Mouse (Mus musculus) CH12.LX (cell line): ENCODE data around the gene Olfr206. TPM values are rescaled to one million over a fixed set of nuclear protein-coding genes. Genes with fewer than 3 reads are reported as not detected.

ENCODE experiments used
- DNase-seq: peaks from one replicate; pipeline ENCODE4 v3.0.0-alpha.2; 2013; ENCODE audit errors: extremely low read depth
- H3K27ac ChIP-seq: 2 replicates; pipeline ENCODE4 v1.5.1; 2012; ENCODE audit warnings: low read depth, mild to moderate bottlenecking, control low read depth, moderate library complexity; ENCODE audit not compliant: insufficient read depth
- H3K27me3 ChIP-seq: replicated peaks from 2 replicates; pipeline ENCODE3; 2012; ENCODE audit warnings: inconsistent platforms
- H3K36me3 ChIP-seq, 2 experiments: replicated peaks in 1 of 2; 2 replicates each; pipeline versions ENCODE3 to v1.6.1; 2012; ENCODE audit warnings: inconsistent platforms in 1 of 2, low read length in 1 of 2, mild to moderate bottlenecking in 1 of 2, mixed read lengths in 1 of 2, moderate library complexity in 1 of 2; ENCODE audit not compliant: control insufficient read depth in 1 of 2, insufficient read depth in 1 of 2
- H3K4me1 ChIP-seq, 2 experiments: 2 replicates each; pipeline ENCODE4 v1.6.1; 2012; ENCODE audit warnings: inconsistent platforms in 1 of 2, moderate library complexity in 1 of 2; ENCODE audit not compliant: insufficient read depth in 2 of 2, control insufficient read depth in 1 of 2
- H3K4me2 ChIP-seq: 2 replicates; pipeline ENCODE4 v1.6.1; 2012; ENCODE audit warnings: low read depth, mild to moderate bottlenecking, control low read depth; ENCODE audit not compliant: poor library complexity, insufficient read depth, severe bottlenecking
- H3K4me3 ChIP-seq, 3 experiments: fragments of 150-350 bp in 1 of 3; sonication (generic) in 1 of 3; replicated peaks in 1 of 3; 2 replicates each; pipeline versions ENCODE3 to v1.5.1; 2011 to 2012; ENCODE audit warnings: low read depth in 2 of 3, low read length in 2 of 3, mild to moderate bottlenecking in 2 of 3, moderate library complexity in 2 of 3, control low read depth in 1 of 3, improper control_type of control experiment in 1 of 3, inconsistent platforms in 1 of 3, mixed read lengths in 1 of 3; ENCODE audit not compliant: poor library complexity in 1 of 3
- H3K79me2 ChIP-seq: replicated peaks from 2 replicates; pipeline ENCODE4 v1.6.1; 2012; ENCODE audit warnings: mild to moderate bottlenecking, moderate library complexity; ENCODE audit not compliant: control insufficient read depth, poor library complexity, insufficient read depth, severe bottlenecking; ENCODE audit errors: extremely low read depth
- H3K9ac ChIP-seq: 2 replicates; pipeline ENCODE4 v1.6.1; 2012; ENCODE audit warnings: low read depth, mild to moderate bottlenecking, control low read depth, moderate library complexity; ENCODE audit not compliant: insufficient read depth
- H3K9me3 ChIP-seq: replicated peaks from 2 replicates; pipeline ENCODE3; 2012; ENCODE audit warnings: low read length, inconsistent platforms, mixed read lengths
- BHLHE40 ChIP-seq: IDR thresholded peaks from 2 replicates; pipeline ENCODE4 v1.6.1; 2011; ENCODE audit warnings: mild to moderate bottlenecking, low read depth, low read length, improper control_type of control experiment
- CHD2 ChIP-seq: IDR thresholded peaks from 2 replicates; pipeline ENCODE4 v1.6.1; 2011; ENCODE audit warnings: low read length, improper control_type of control experiment
- E2F4 ChIP-seq: IDR thresholded peaks from 2 replicates; pipeline ENCODE4 v1.6.1; 2011; ENCODE audit warnings: low read depth, low read length, improper control_type of control experiment; ENCODE audit not compliant: insufficient replicate concordance
- ELF1 ChIP-seq: IDR thresholded peaks from 2 replicates; pipeline ENCODE4 v1.6.1; 2014; ENCODE audit warnings: low read depth, mild to moderate bottlenecking, inconsistent platforms, low read length, improper control_type of control experiment
- GABPA ChIP-seq: IDR thresholded peaks from 2 replicates; pipeline ENCODE4 v1.6.1; 2012; ENCODE audit warnings: low read depth, low read length, improper control_type of control experiment, inconsistent platforms; ENCODE audit not compliant: insufficient replicate concordance
- HCFC1 ChIP-seq: IDR thresholded peaks from 2 replicates; pipeline ENCODE4 v1.6.1; 2012; ENCODE audit warnings: low read depth, mild to moderate bottlenecking, inconsistent platforms, low read length, improper control_type of control experiment
- IRF4 ChIP-seq: IDR thresholded peaks from 2 replicates; pipeline ENCODE4 v1.6.1; 2014; ENCODE audit warnings: low read depth, mild to moderate bottlenecking, inconsistent platforms, low read length, improper control_type of control experiment
- JUND ChIP-seq: conservative IDR thresholded peaks from 2 replicates; pipeline ENCODE4 v1.6.1; 2011; ENCODE audit warnings: low read depth, low read length, improper control_type of control experiment
- KAT2A ChIP-seq: IDR thresholded peaks from 2 replicates; pipeline ENCODE4 v1.6.1; 2012; ENCODE audit warnings: low read length, improper control_type of control experiment, inconsistent platforms; ENCODE audit not compliant: insufficient replicate concordance
- MAFK ChIP-seq: IDR thresholded peaks from 2 replicates; pipeline ENCODE4 v1.6.1; 2011; ENCODE audit warnings: low read length, improper control_type of control experiment; ENCODE audit not compliant: insufficient replicate concordance
- MAX ChIP-seq: IDR thresholded peaks from 2 replicates; pipeline ENCODE4 v1.6.1; 2011; ENCODE audit warnings: low read length, improper control_type of control experiment
- MEF2A ChIP-seq: IDR thresholded peaks from 2 replicates; pipeline ENCODE4 v1.6.1; 2014; ENCODE audit warnings: low read depth, mild to moderate bottlenecking, inconsistent platforms, low read length, improper control_type of control experiment, borderline replicate concordance
- NRF1 ChIP-seq: IDR thresholded peaks from 2 replicates; pipeline ENCODE4 v1.6.1; 2014; ENCODE audit warnings: low read depth, mild to moderate bottlenecking, inconsistent platforms, low read length, improper control_type of control experiment, moderate library complexity
- PAX5 ChIP-seq: IDR thresholded peaks from 2 replicates; pipeline ENCODE4 v1.6.1; 2012; ENCODE audit warnings: low read length, inconsistent platforms, mixed read lengths
- POLR2A ChIP-seq: IDR thresholded peaks from 2 replicates; pipeline ENCODE4 v1.6.1; 2011; ENCODE audit warnings: low read depth, mild to moderate bottlenecking, improper control_type of control experiment, low read length
- POLR2AphosphoS2 ChIP-seq: IDR thresholded peaks from 2 replicates; pipeline ENCODE4 v1.6.1; 2011; ENCODE audit warnings: low read depth, low read length, improper control_type of control experiment
- TBP ChIP-seq: conservative IDR thresholded peaks from 2 replicates; pipeline ENCODE4 v1.6.1; 2011; ENCODE audit warnings: low read depth, low read length, improper control_type of control experiment
- TCF12 ChIP-seq: IDR thresholded peaks from 2 replicates; pipeline ENCODE4 v1.6.1; 2014; ENCODE audit warnings: low read depth, mild to moderate bottlenecking, inconsistent platforms, low read length, improper control_type of control experiment
- USF1 ChIP-seq: IDR thresholded peaks from 2 replicates; pipeline ENCODE4 v1.6.1; 2014; ENCODE audit warnings: low read depth, mild to moderate bottlenecking, inconsistent platforms, low read length, improper control_type of control experiment
- USF2 ChIP-seq: conservative IDR thresholded peaks from 2 replicates; pipeline ENCODE4 v1.6.1; 2011; ENCODE audit warnings: low read depth, low read length, improper control_type of control experiment
- ZC3H11A ChIP-seq: IDR thresholded peaks from 2 replicates; pipeline ENCODE4 v1.6.1; 2012; ENCODE audit warnings: low read depth, mild to moderate bottlenecking, inconsistent platforms, low read length, improper control_type of control experiment
- ZKSCAN1 ChIP-seq: IDR thresholded peaks from 2 replicates; pipeline ENCODE4 v1.6.1; 2012; ENCODE audit warnings: low read depth, inconsistent platforms, low read length, improper control_type of control experiment, borderline replicate concordance
- ZNF384 ChIP-seq: IDR thresholded peaks from 2 replicates; pipeline ENCODE4 v1.6.1; 2012; ENCODE audit warnings: low read depth, low read length, improper control_type of control experiment, inconsistent platforms
- dilution Hi-C: fragments of 300-500 bp; cut with MboI; formaldehyde crosslinking; loops from 2 replicates; pipeline ENCODE4 v1.14.3; 2020; ENCODE audit warnings: low sequenced_read_pairs; ENCODE audit not compliant: extremely low pct_unique_long_range_greater_than_20kb, extremely low pct_ligation_motif_present
- in situ Hi-C: fragments of 300-500 bp; cut with MboI; formaldehyde crosslinking; loops from 3 replicates; pipeline ENCODE4 v1.14.3; 2019; ENCODE audit warnings: low sequenced_read_pairs, low pct_ligation_motif_present, low pct_unique_long_range_greater_than_20kb, mixed read lengths
- polyA plus RNA-seq: library from polyadenylated mRNA; unstranded; fragments of >175 nt; gene quantifications from 2 replicates; pipeline ENCODE4 v1.2.1, GENCODE M21; 2012; ENCODE audit warnings: low read depth; ENCODE audit not compliant: insufficient read length
- total RNA-seq, 2 experiments: library from RNA; depleted of rRNA; stranded (reverse); fragments of 300-350 nt in 1 of 2; fragments of >200 nt in 1 of 2; gene quantifications; 2 replicates each; pipeline ENCODE4 v1.2.3; 2012 to 2014

Gene Olfr206
- total and polyA plus RNA-seq, 3 experiments: not detected

- Histone ChIP-seq H3K9me3 (no peaks in the 10 kb centered on the region), H3K79me2 (no peaks in the 10 kb centered on the region), H3K27me3 (no peaks in the 10 kb centered on the region), H3K4me2 (no peak within 1 kb of the TSS), H3K9ac (no peak within 1 kb of the TSS), H3K4me1 (no peaks in the 10 kb centered on the region), H3K4me3 (no peak within 1 kb of the TSS), H3K27ac (no peak within 1 kb of the TSS), H3K36me3 (no peaks in the 10 kb centered on the region)
- in situ Hi-C loops: no loop called here
- TF ChIP-seq ZC3H11A (no peak), TBP (no peak), MAFK (no peak), BHLHE40 (no peak), IRF4 (no peak), ZKSCAN1 (no peak), POLR2A (no peak), USF2 (no peak)
- DNase-seq: no peak
- dilution Hi-C loops: no loop called here
Measured at GRCm38 (mm10) chr16:59363893-59364292, 14.8 kb upstream of the Olfr206 start, which contains the start of gene Olfr209. TSS of gene Olfr209 (minus strand) at chr16:59363993.

- no peak for DNase-seq
- H3K9me3 ChIP-seq: no peaks in the 10 kb centered on the region
- H3K9ac ChIP-seq: no peak within 1 kb of the TSS
- no peak within 1 kb of the TSS for H3K4me2 ChIP-seq
- H3K4me3 ChIP-seq: no peak within 1 kb of the TSS
- no peaks in the 10 kb centered on the region for H3K4me1 ChIP-seq
- H3K79me2 ChIP-seq: no peaks in the 10 kb centered on the region
- in situ Hi-C loops: no loop called here
- H3K27ac ChIP-seq: no peak within 1 kb of the TSS
- TF ChIP-seq GABPA (no peak), MEF2A (no peak), CHD2 (no peak), KAT2A (no peak), TCF12 (no peak), USF1 (no peak), PAX5 (no peak), MAX (no peak), HCFC1 (no peak), ZNF384 (no peak), POLR2AphosphoS2 (no peak), ELF1 (no peak), NRF1 (no peak), MAFK (no peak), JUND (no peak), E2F4 (no peak)
- H3K27me3 ChIP-seq: no peaks in the 10 kb centered on the region
- H3K36me3 ChIP-seq: no peaks in the 10 kb centered on the region
- dilution Hi-C loops: no loop called here
Measured at GRCm38 (mm10) chr16:59331038-59331437, 18.0 kb downstream of the Olfr206 start, which contains the start of gene Olfr205. TSS of gene Olfr205 (minus strand) at chr16:59331138.
